Mouse (Mus musculus) stomach, embryonic 16.5 days (tissue): ENCODE results near the gene Pigk. TPM values are rescaled to one million over a fixed set of nuclear protein-coding genes. Genes with fewer than 3 reads are reported as not detected.

Source experiments
- ATAC-seq: fragments of 200-750 bp; cut with Nextera tagmentation; 2 replicates; pipeline ENCODE4 v1.8.0; 2017; ENCODE audit warnings: moderate number of reproducible peaks, moderate TSS enrichment; ENCODE audit not compliant: insufficient read depth, low FRiP score
- H3K27ac ChIP-seq: fragments of 300-500 bp; sonication (generic); 2 replicates; pipeline ENCODE4 v1.5.1; 2014; ENCODE audit warnings: low read length
- H3K27me3 ChIP-seq: fragments of 300-500 bp; sonication (generic); 2 replicates; pipeline ENCODE4 v1.6.1; 2014; ENCODE audit warnings: low read length, control low read depth, mixed read lengths; ENCODE audit not compliant: control insufficient read depth, insufficient read depth
- H3K36me3 ChIP-seq: fragments of 300-500 bp; sonication (generic); 2 replicates; pipeline ENCODE4 v1.6.1; 2014; ENCODE audit warnings: low read length; ENCODE audit not compliant: control insufficient read depth, insufficient read depth
- H3K4me1 ChIP-seq: fragments of 300-500 bp; sonication (generic); 2 replicates; pipeline ENCODE4 v1.6.1; 2014; ENCODE audit warnings: low read length, control low read depth, mixed read lengths; ENCODE audit not compliant: control insufficient read depth, insufficient read depth
- H3K4me2 ChIP-seq: fragments of 300-500 bp; sonication (generic); 2 replicates; pipeline ENCODE4 v1.6.1; 2014; ENCODE audit warnings: low read depth, low read length, mixed read lengths
- H3K4me3 ChIP-seq: fragments of 300-500 bp; sonication (generic); replicated peaks from 2 replicates; pipeline ENCODE4 v1.5.1; 2014; ENCODE audit warnings: mild to moderate bottlenecking, low read length
- H3K9ac ChIP-seq: fragments of 300-500 bp; sonication (generic); 2 replicates; pipeline ENCODE4 v1.6.1; 2014; ENCODE audit warnings: low read length
- H3K9me3 ChIP-seq: fragments of 300-500 bp; sonication (generic); replicated peaks from 2 replicates; pipeline ENCODE4 v1.6.1; 2016; ENCODE audit warnings: low read length, control low read depth; ENCODE audit not compliant: control insufficient read depth
- WGBS: fragments of 180-500 bp; shearing (Covaris S2); extraction: QIAGEN DNeasy Blood & Tissue Kit; methylation state at CpG from one replicate; pipeline ENCODE4 v1.1.7; 2014; 5-methylcytosine and 5-hydroxymethylcytosine counted together
- polyA plus RNA-seq: library from polyadenylated mRNA; unstranded; fragments of >200 nt; fragmentation: Nextera tagmentation; extraction: Ambion mirVana; gene quantifications from 2 replicates; pipeline ENCODE4 v1.2.1, GENCODE M21; 2015

Pigk gene
- polyA plus RNA-seq, 1 experiment from 2014 or later, result 39.0 TPM

- H3K4me3 ChIP-seq, result no peak overlapping the region
- H3K4me1 ChIP-seq, result no peaks in the 10 kb centered on the region
- no peaks in the 10 kb centered on the region for H3K27me3 ChIP-seq
- 82% methylated on average over 3 of the region's 3 CpGs for WGBS
- no peaks in the 10 kb centered on the region for H3K36me3 ChIP-seq
- ATAC-seq, result no peak
- H3K9me3 ChIP-seq, result no peaks in the 10 kb centered on the region
- H3K9ac ChIP-seq, result no peak overlapping the region
- no peak overlapping the region for H3K27ac ChIP-seq
- H3K4me2 ChIP-seq, result no peak overlapping the region
These were observed 219.8 kb downstream of the Pigk start for GRCm38 (mm10) chr3:152933737-152934136.

- no peaks in the 10 kb centered on the region for H3K4me1 ChIP-seq
- no peak for ATAC-seq
- no peak overlapping the region for H3K4me2 ChIP-seq
- no peaks in the 10 kb centered on the region for H3K9me3 ChIP-seq
- H3K27ac ChIP-seq, result no peak overlapping the region
- WGBS, result 81% methylated on average over 3 of the region's 3 CpGs
- no peak overlapping the region for H3K4me3 ChIP-seq
- no peaks in the 10 kb centered on the region for H3K36me3 ChIP-seq
- H3K9ac ChIP-seq, result no peak overlapping the region
- no peaks in the 10 kb centered on the region for H3K27me3 ChIP-seq
These were observed 222.4 kb downstream of the Pigk start for GRCm38 (mm10) chr3:152936313-152936712.

- no peak for ATAC-seq
- no peak overlapping the region for H3K4me2 ChIP-seq
- no peak overlapping the region for H3K9ac ChIP-seq
- no peaks in the 10 kb centered on the region for H3K27me3 ChIP-seq
- H3K4me1 ChIP-seq, result no peaks in the 10 kb centered on the region
- H3K4me3 ChIP-seq, result no peak overlapping the region
- 75% methylated on average over 5 of the region's 5 CpGs for WGBS
- no peaks in the 10 kb centered on the region for H3K36me3 ChIP-seq
- no peaks in the 10 kb centered on the region for H3K9me3 ChIP-seq
- H3K27ac ChIP-seq, result no peak overlapping the region
These were observed 227.8 kb downstream of the Pigk start for GRCm38 (mm10) chr3:152941671-152942070.

GRCm38 (mm10) chr3:152942985-152943384 is 229.1 kb downstream of the Pigk start:
- H3K27me3 ChIP-seq, result no peaks in the 10 kb centered on the region
- peak; percentile 73; the same call in 1 of the 2 replicates for ATAC-seq
- no peaks in the 10 kb centered on the region for H3K9me3 ChIP-seq
- H3K9ac ChIP-seq, result no peak overlapping the region
- H3K4me3 ChIP-seq, result no peak overlapping the region
- H3K27ac ChIP-seq, result no peak overlapping the region
- WGBS, result 59% methylated on average over 11 of the region's 11 CpGs
- H3K4me2 ChIP-seq, result peak overlapping the region; percentile 3; the same call in 1 of the 2 replicates
- H3K36me3 ChIP-seq, result no peaks in the 10 kb centered on the region
- H3K4me1 ChIP-seq, result no peaks in the 10 kb centered on the region

- Histone ChIP-seq H3K4me1 (no peaks in the 10 kb centered on the region), H3K9ac (no peak overlapping the region), H3K36me3 (no peaks in the 10 kb centered on the region), H3K4me3 (no peak overlapping the region), H3K27ac (no peak overlapping the region), H3K9me3 (no peaks in the 10 kb centered on the region), H3K27me3 (no peaks in the 10 kb centered on the region), H3K4me2 (no peak overlapping the region)
- ATAC-seq, result no peak
- 59% methylated on average over 3 of the region's 3 CpGs for WGBS
These were observed 230.9 kb downstream of the Pigk start for GRCm38 (mm10) chr3:152944766-152945165.

- H3K4me3 ChIP-seq, result no peak overlapping the region
- H3K9me3 ChIP-seq, result no peaks in the 10 kb centered on the region
- H3K27ac ChIP-seq, result no peak overlapping the region
- no peak for ATAC-seq
- H3K4me1 ChIP-seq, result no peaks in the 10 kb centered on the region
- no peaks in the 10 kb centered on the region for H3K36me3 ChIP-seq
- no peaks in the 10 kb centered on the region for H3K27me3 ChIP-seq
- WGBS, result 82% methylated on average over 11 of the region's 11 CpGs
- H3K4me2 ChIP-seq, result no peak overlapping the region
- H3K9ac ChIP-seq, result no peak overlapping the region
These were observed 233.2 kb downstream of the Pigk start for GRCm38 (mm10) chr3:152947031-152947640.

GRCm38 (mm10) chr3:152948556-152948955 is 234.7 kb downstream of the Pigk start:
- H3K4me2 ChIP-seq, result no peak overlapping the region
- no peak overlapping the region for H3K4me3 ChIP-seq
- no peaks in the 10 kb centered on the region for H3K9me3 ChIP-seq
- ATAC-seq, result no peak
- H3K27ac ChIP-seq, result no peak overlapping the region
- H3K4me1 ChIP-seq, result no peaks in the 10 kb centered on the region
- H3K36me3 ChIP-seq, result no peaks in the 10 kb centered on the region
- WGBS, result 74% methylated on average over 7 of the region's 7 CpGs
- no peak overlapping the region for H3K9ac ChIP-seq
- no peaks in the 10 kb centered on the region for H3K27me3 ChIP-seq

GRCm38 (mm10) chr3:152949233-152949777 is 235.4 kb downstream of the Pigk start:
- H3K4me3 ChIP-seq, result no peak overlapping the region
- no peaks in the 10 kb centered on the region for H3K9me3 ChIP-seq
- H3K9ac ChIP-seq, result no peak overlapping the region
- no peak overlapping the region for H3K4me2 ChIP-seq
- H3K27ac ChIP-seq, result no peak overlapping the region
- no peaks in the 10 kb centered on the region for H3K36me3 ChIP-seq
- H3K4me1 ChIP-seq, result no peaks in the 10 kb centered on the region
- no peaks in the 10 kb centered on the region for H3K27me3 ChIP-seq
- ATAC-seq, result no peak; the same call in 1 of the 2 replicates
- 88% methylated on average over 15 of the region's 15 CpGs for WGBS

GRCm38 (mm10) chr3:152950299-152950698 is 236.4 kb downstream of the Pigk start:
- no peak overlapping the region for H3K4me2 ChIP-seq
- H3K27ac ChIP-seq, result no peak overlapping the region
- H3K4me3 ChIP-seq, result no peak overlapping the region
- H3K9ac ChIP-seq, result no peak overlapping the region
- 89% methylated on average over 5 of the region's 5 CpGs for WGBS
- no peaks in the 10 kb centered on the region for H3K4me1 ChIP-seq
- ATAC-seq, result no peak
- no peaks in the 10 kb centered on the region for H3K9me3 ChIP-seq
- H3K36me3 ChIP-seq, result no peaks in the 10 kb centered on the region
- no peaks in the 10 kb centered on the region for H3K27me3 ChIP-seq
